12 mouse cellular contexts compared by ENCODE assay signal in the genomic region with DNA sequence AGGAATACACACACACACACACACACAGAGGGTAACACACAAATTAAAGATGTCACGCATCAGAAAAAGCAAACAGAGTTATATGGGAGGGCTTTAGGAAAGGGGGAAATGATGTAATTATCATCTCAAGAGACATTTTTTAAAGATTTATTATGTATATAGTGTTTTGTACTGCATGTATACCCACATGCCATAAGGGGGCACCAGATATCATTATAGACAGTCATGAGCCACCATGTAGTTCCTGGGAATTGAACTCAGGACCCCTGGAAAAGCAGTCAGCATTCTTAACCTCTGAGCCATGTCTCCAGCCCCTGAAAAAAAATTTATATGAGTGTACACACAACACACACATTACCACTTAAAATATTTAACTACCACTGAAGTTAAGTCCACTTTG. TPM values are rescaled to one million over a fixed set of nuclear protein-coding genes. Genes with fewer than 3 reads are reported as not detected.
DNase-seq lines count a peak whose midpoint lies in the region; ATAC-seq and TF ChIP-seq lines count a peak whose summit lies in the region.
"Had no signal": no experiment of that assay in that cellular context is flagged by ENCODE, and none has a peak within 500 bp of the region (broad histone marks: within the 10 kb centered on the region; RNA-seq: fewer than 3 reads in every experiment).

No protein-coding gene starts in this region.

- peak; percentile 48 for TF ChIP-seq CTCF in layer of hippocampus, adult 2 months (conservative IDR thresholded peaks at IDR 0.05)

- H3K27me3 ChIP-seq in heart, embryonic 10.5 days (ENCODE audit: insufficient read depth, poor library complexity, severe bottlenecking): no peaks in the 10 kb centered on the region
- H3K27me3 ChIP-seq: midbrain, embryonic 13.5 days had no signal

- no peak overlapping the region for H3K4me3 ChIP-seq in heart, embryonic 10.5 days
- no peak overlapping the region for H3K4me3 ChIP-seq in layer of hippocampus, adult 2 months
- H3K4me3 ChIP-seq: midbrain, embryonic 13.5 days had no signal

- peaks cover 11% of the 10 kb centered on the region; the same call in 1 of the 2 replicates for H3K4me1 ChIP-seq in heart, embryonic 10.5 days
- H3K4me1 ChIP-seq: midbrain, embryonic 13.5 days had no signal

- WGBS in heart, embryonic 10.5 days: 97% methylated on average over 1 of the region's 1 CpGs

- no peak for DNase-seq in heart, embryonic 10.5 days (ENCODE audit: low spot score)
- no peak for DNase-seq in heart, adult 11 months
- no peak for DNase-seq in layer of hippocampus, adult 2 months (ENCODE audit: low spot score in 2 of 2)
- DNase-seq in layer of hippocampus, postnatal 14 days (ENCODE audit: low spot score in 2 of 2): no peak
- DNase-seq in CD4-positive, CD25-positive, alpha-beta regulatory T cell, adult 2 months (ENCODE audit: low read depth, low spot score): peak; percentile 24
- no peak for DNase-seq in urinary bladder, postnatal 14 days (ENCODE audit: low spot score)
- DNase-seq: adrenal gland, postnatal 25 days; kidney, adult 18-20 months; lung, postnatal 14 days had no signal

- H3K27ac ChIP-seq in heart, embryonic 10.5 days: peak overlapping the region; percentile 26; the same call in 1 of the 2 replicates
- no peak overlapping the region for H3K27ac ChIP-seq in layer of hippocampus, adult 2 months
- H3K27ac ChIP-seq: midbrain, embryonic 13.5 days had no signal

- H3K9me3 ChIP-seq in heart, embryonic 10.5 days: no peaks in the 10 kb centered on the region
- H3K9me3 ChIP-seq: midbrain, embryonic 13.5 days had no signal

- peaks cover 35% of the 10 kb centered on the region for H3K36me3 ChIP-seq in heart, embryonic 10.5 days

- peak; percentile 43; the same call in 1 of the 2 replicates for ATAC-seq in erythroid progenitor cell, adult 5-6 weeks (replicated peaks; ENCODE audit: low FRiP score, poor library complexity, severe bottlenecking)
- ATAC-seq in erythroblast, adult 5-6 weeks (replicated peaks; ENCODE audit: low FRiP score, poor library complexity, severe bottlenecking): no peak
- ATAC-seq: midbrain, embryonic 13.5 days had no signal

RNA-seq across cellular contexts. Expression of gene Fgfr1op2, which starts 32.4 kb away (rescaled TPM):
- 85.1 and 91.3 TPM in 2 replicates for polyA plus RNA-seq in heart, embryonic 10.5 days (2016; fragmentation: Nextera tagmentation; extraction: Ambion mirVana)
- total RNA-seq in layer of hippocampus, adult 2 months (2021): 100 to 1,000 TPM; 103 to 109 TPM
- 10 to 100 TPM; 78.3 to 80.9 TPM for total RNA-seq in layer of hippocampus, postnatal 14 days (2021)
- total RNA-seq in erythroid progenitor cell, adult 5-6 weeks (2015; ENCODE audit: low replicate concordance): 191 and 241 TPM in 2 replicates
- total RNA-seq in erythroid progenitor cell, adult 5-6 weeks (2017; ENCODE audit: low replicate concordance): 160 and 213 TPM in 2 replicates
- 137 and 183 TPM in 2 replicates for total RNA-seq in erythroblast, adult 5-6 weeks (2015; ENCODE audit: low replicate concordance)
- 193 and 249 TPM in 2 replicates for total RNA-seq in erythroblast, adult 5-6 weeks (2017; ENCODE audit: low replicate concordance)

RNA-seq across cellular contexts. Expression of gene Ints13, which starts 33.0 kb away (rescaled TPM):
- polyA plus RNA-seq in heart, embryonic 10.5 days (2016; fragmentation: Nextera tagmentation; extraction: Ambion mirVana): 54.5 and 63.1 TPM in 2 replicates
- total RNA-seq in layer of hippocampus, adult 2 months (2021): 10 to 100 TPM; 46.8 to 51.1 TPM
- 10 to 100 TPM; 39.2 to 42.7 TPM for total RNA-seq in layer of hippocampus, postnatal 14 days (2021)
- 108 and 132 TPM in 2 replicates for total RNA-seq in erythroid progenitor cell, adult 5-6 weeks (2015; ENCODE audit: low replicate concordance)
- total RNA-seq in erythroid progenitor cell, adult 5-6 weeks (2017; ENCODE audit: low replicate concordance): 110 and 121 TPM in 2 replicates
- 82.4 and 93.6 TPM in 2 replicates for total RNA-seq in erythroblast, adult 5-6 weeks (2015; ENCODE audit: low replicate concordance)
- 130 and 134 TPM in 2 replicates for total RNA-seq in erythroblast, adult 5-6 weeks (2017; ENCODE audit: low replicate concordance)

RNA-seq across cellular contexts. Expression of gene Itpr2, which starts 42.6 kb away (rescaled TPM):
- polyA plus RNA-seq in heart, embryonic 10.5 days (2016; fragmentation: Nextera tagmentation; extraction: Ambion mirVana): 19.4 and 22.1 TPM in 2 replicates
- 10 to 100 TPM; 15.6 to 22.1 TPM for total RNA-seq in layer of hippocampus, adult 2 months (2021)
- total RNA-seq in layer of hippocampus, postnatal 14 days (2021): 10 to 100 TPM; 32.3 to 35.0 TPM
- 7.1 and 15.1 TPM in 2 replicates for total RNA-seq in erythroid progenitor cell, adult 5-6 weeks (2015; ENCODE audit: low replicate concordance)
- total RNA-seq in erythroid progenitor cell, adult 5-6 weeks (2017; ENCODE audit: low replicate concordance): 5.1 and 13.6 TPM in 2 replicates
- total RNA-seq in erythroblast, adult 5-6 weeks (2015; ENCODE audit: low replicate concordance): 1.9 and 8.6 TPM in 2 replicates
- total RNA-seq in erythroblast, adult 5-6 weeks (2017; ENCODE audit: low replicate concordance): 8.1 and 8.4 TPM in 2 replicates
